Mouse (Mus musculus) left cerebral cortex, postnatal 4 days (tissue): ENCODE results near the gene Ncor2. TPM values are rescaled to one million over a fixed set of nuclear protein-coding genes. Genes with fewer than 3 reads are reported as not detected.

Experiments
- DNase-seq: peaks from one replicate; pipeline ENCODE4 v3.0.0-alpha.2; 2022
- intact Hi-C: fragments of 180-260 bp; cut with DNase I; formaldehyde crosslinking; loops from one replicate; pipeline ENCODE4 v1.15.1; 2025
- total RNA-seq, 2 experiments: library from RNA; stranded (reverse); gene quantifications; 2 replicates each; pipeline ENCODE4 v1.2.3; 2021

The Ncor2 gene
- total RNA-seq, 2 experiments from 2014 or later = 110 to 115 TPM

- intact Hi-C loops = no loop called here
- peak; percentile 56 for DNase-seq
Measured at GRCm38 (mm10) chr5:125005871-125006652, 173.0 kb downstream of the Ncor2 start.

GRCm38 (mm10) chr5:125003873-125004255 lies 175.2 kb downstream of the Ncor2 start:
- intact Hi-C loops = no loop called here
- no peak for DNase-seq

DNA sequence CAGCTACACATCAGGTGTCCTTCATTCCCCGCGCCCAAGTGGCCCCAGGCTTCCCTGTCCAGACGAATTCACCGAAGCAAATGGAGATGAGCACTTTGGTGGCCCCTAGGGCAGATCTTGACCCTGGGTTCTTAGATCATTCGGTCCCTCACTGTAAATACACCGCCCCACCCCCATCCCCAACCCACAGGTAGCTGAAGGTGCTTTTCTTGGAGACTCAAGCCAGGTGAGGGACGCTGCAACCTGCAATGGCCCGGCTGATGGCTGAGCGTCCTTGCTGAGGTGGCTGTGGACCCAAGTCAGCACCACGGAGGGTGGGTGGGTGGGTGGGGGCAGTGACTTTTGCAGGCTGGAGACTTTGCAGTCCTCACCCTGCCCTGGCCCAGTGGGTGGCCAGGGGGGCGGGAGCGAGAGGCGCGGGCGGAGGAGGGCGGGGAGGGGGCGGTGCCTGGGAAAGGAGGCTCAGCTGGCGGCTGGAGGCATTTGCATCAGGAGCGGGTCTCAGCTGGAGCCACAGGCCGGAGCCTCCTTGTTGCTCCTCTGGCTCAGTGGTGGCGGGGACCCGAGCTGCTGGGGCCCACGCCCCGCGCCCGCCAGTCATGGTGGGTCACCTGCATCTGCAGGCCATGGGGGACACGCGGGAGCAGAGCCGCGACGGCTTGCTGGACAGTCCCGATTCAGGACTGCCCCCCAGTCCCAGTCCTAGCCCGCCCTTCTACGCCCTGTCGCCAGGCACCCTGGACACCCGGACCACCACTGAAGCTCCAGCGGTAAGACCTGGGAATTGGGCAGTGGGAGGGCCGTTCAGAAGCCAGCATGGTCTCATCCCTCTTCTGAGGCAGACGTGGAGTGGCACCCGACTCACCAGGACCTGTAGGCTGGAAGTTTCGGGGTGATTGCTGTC lies 175.8 kb downstream of the Ncor2 start, which contains the start of gene Rflna:
TSS of gene Rflna (plus strand) at position 253 of the 904 bp plus-strand sequence.
- intact Hi-C loops = no loop called here
- DNase-seq = peak; percentile 65

- DNase-seq = no peak
- intact Hi-C loops = no loop called here
Measured at GRCm38 (mm10) chr5:125000756-125001250, 178.2 kb downstream of the Ncor2 start.

DNA sequence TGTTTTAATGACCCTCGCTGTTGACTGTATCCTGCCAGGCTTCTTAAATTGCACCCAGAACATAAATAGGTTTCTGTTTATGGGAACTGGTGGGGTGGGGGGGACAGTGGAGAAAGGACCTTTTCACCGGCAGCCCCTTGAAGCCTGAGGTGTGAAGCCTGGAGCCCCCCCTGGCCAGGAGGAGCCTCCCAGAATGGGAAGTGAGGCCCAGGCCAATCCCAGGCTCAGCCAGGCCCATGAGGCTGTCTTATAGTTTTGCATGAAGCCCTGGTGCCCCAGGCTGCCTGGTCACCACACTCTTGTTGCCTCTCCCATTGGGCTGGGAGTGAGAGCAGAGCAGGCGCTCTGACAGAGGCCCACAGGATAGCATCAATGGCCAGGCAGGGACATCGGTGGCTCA lies 181.1 kb downstream of the Ncor2 start:
- no peak for DNase-seq
- intact Hi-C loops = no loop called here

GRCm38 (mm10) chr5:124996816-124997215 lies 182.2 kb downstream of the Ncor2 start:
- intact Hi-C loops = no loop called here
- no peak for DNase-seq

- intact Hi-C loops = no loop called here
- no peak for DNase-seq
Measured at GRCm38 (mm10) chr5:124992891-124993290, 186.1 kb downstream of the Ncor2 start.

DNA sequence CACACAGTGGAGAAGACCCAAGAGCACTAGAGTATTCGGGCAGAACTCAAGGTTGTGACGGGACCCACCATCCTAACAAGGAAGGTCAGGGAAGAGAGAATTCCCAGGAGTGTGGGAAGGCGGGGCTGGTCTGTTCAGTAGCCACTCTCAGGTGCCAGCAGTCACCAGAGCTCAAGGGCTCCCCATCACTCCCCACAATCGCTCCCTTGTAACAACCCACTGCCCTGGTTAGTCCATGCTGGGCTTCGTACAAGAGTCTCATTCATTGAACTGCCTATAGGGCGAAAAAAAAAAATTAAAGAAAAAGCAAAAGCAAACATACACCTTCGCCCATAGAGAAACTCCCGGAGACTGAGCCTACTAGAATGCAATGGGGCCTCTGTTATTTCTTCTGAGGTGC lies 186.7 kb downstream of the Ncor2 start:
- intact Hi-C loops = no loop called here
- no peak for DNase-seq

GRCm38 (mm10) chr5:124989724-124990123 lies 189.3 kb downstream of the Ncor2 start:
- DNase-seq = no peak
- intact Hi-C loops = no loop called here

- intact Hi-C loops = no loop called here
- no peak for DNase-seq
Measured at GRCm38 (mm10) chr5:124986656-124987055, 192.4 kb downstream of the Ncor2 start.

DNA sequence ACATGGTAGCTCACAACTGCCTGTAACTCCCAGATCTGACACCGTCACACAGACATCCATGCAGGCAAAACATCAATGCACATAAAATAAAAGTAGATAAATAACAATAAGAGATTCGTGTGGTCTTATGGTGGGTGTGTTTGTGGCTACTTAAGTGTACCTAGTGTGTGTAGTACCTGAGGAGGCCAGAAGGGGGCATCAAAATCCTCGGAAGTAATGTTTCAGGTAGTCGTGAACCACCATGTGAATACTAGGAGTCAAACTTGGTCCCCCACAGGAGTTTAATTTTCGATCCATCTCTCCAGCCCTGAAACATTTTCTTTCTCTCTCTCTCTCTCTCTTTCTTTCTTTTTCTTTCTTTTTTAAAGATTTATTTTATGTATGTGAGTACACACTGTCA lies 192.8 kb downstream of the Ncor2 start:
- no peak for DNase-seq
- intact Hi-C loops = no loop called here

DNA sequence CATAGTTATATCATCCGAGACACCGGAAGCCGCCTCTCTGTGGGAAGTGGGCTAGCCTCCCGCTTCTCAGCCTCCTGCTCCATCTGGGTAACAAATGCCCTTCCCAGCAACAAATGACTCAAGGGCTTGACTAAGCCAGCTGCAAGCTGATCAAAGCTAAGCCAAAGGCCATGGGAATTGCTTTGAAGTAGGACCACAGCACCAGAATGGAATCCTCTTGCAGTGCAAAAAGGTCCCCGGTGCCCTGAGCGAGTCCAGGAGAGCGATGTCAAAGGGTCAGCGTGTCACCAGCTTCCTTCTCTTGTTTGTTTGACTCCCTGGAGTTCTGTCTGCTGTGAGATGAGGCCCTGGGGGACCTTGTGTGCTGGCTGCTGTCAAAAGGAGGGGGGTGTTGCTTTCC lies 209.2 kb downstream of the Ncor2 start:
- no peak for DNase-seq
- intact Hi-C loops = no loop called here

Other genes starting within 250 kb of the Ncor2 start
- gene Rflna, start 176.0 kb downstream of the Ncor2 start, total RNA-seq = 1 to 10 TPM; 2.0 to 2.1 TPM
- 10 to 100 TPM; 56.2 to 56.7 TPM for gene Scarb1, start 161.9 kb upstream of the Ncor2 start, total RNA-seq
- under 1 TPM; 0.48 to 0.52 TPM for gene Gm10382, start 210.1 kb upstream of the Ncor2 start, total RNA-seq
- gene Ubc, start 211.0 kb upstream of the Ncor2 start, total RNA-seq = 100 to 1,000 TPM; 849 to 918 TPM